Mouse (Mus musculus) liver, embryonic 16.5 days (tissue): Measurements from ENCODE around the gene Kdelr1. TPM values are rescaled to one million over a fixed set of nuclear protein-coding genes. Genes with fewer than 3 reads are reported as not detected.

ENCODE experiments used
- ATAC-seq: fragments of 200-750 bp; cut with Nextera tagmentation; 2 replicates; pipeline ENCODE4 v1.8.0; 2017; ENCODE audit warnings: low read depth, mild to moderate bottlenecking, moderate number of reproducible peaks, moderate library complexity
- H3K27ac ChIP-seq: fragments of 300-500 bp; sonication (generic); 2 replicates; pipeline ENCODE4 v1.5.1; 2014; ENCODE audit warnings: mild to moderate bottlenecking, low read length
- H3K27me3 ChIP-seq: fragments of 300-500 bp; sonication (generic); 2 replicates; pipeline ENCODE4 v1.6.1; 2014; ENCODE audit warnings: low read depth, low read length, mixed read lengths; ENCODE audit not compliant: control insufficient read depth, insufficient read depth
- H3K36me3 ChIP-seq: fragments of 300-500 bp; sonication (generic); 2 replicates; pipeline ENCODE4 v1.6.1; 2014; ENCODE audit warnings: mild to moderate bottlenecking; ENCODE audit not compliant: control insufficient read depth, insufficient read depth
- H3K4me1 ChIP-seq: fragments of 300-500 bp; sonication (generic); 2 replicates; pipeline ENCODE4 v1.6.1; 2014; ENCODE audit warnings: low read depth, low read length, mixed read lengths; ENCODE audit not compliant: control insufficient read depth
- H3K4me2 ChIP-seq: fragments of 300-500 bp; sonication (generic); 2 replicates; pipeline ENCODE4 v1.6.1; 2014; ENCODE audit warnings: low read depth, low read length, mixed read lengths
- H3K4me3 ChIP-seq: fragments of 300-500 bp; sonication (generic); 2 replicates; pipeline ENCODE4 v1.5.1; 2014; ENCODE audit warnings: low read depth, mild to moderate bottlenecking, low read length
- H3K9ac ChIP-seq: fragments of 300-500 bp; sonication (generic); 2 replicates; pipeline ENCODE4 v1.6.1; 2014; ENCODE audit warnings: low read depth, low read length
- H3K9me3 ChIP-seq: fragments of 300-500 bp; sonication (generic); replicated peaks from 2 replicates; pipeline ENCODE4 v1.6.1; 2016; ENCODE audit warnings: low read length; ENCODE audit not compliant: control insufficient read depth
- WGBS: fragments of 180-500 bp; shearing (Covaris S2); extraction: QIAGEN DNeasy Blood & Tissue Kit; methylation state at CpG from one replicate; pipeline ENCODE4 v1.1.7; 2014; ENCODE audit not compliant: insufficient replicate concordance; 5-methylcytosine and 5-hydroxymethylcytosine counted together
- polyA plus RNA-seq: library from polyadenylated mRNA; unstranded; fragments of >200 nt; fragmentation: Nextera tagmentation; extraction: Ambion mirVana; gene quantifications from 2 replicates; pipeline ENCODE4 v1.2.1, GENCODE M21; 2015

Kdelr1 gene
- polyA plus RNA-seq, 1 experiment from 2014 or later = 35.3 TPM

GRCm38 (mm10) chr7:45919083-45919671 is 46.6 kb downstream of the Kdelr1 start:
- no peak overlapping the region for H3K9ac ChIP-seq
- WGBS = 72% methylated on average over 14 of the region's 14 CpGs
- H3K27me3 ChIP-seq = no peaks in the 10 kb centered on the region
- no peak for ATAC-seq
- 0 out of 2 replicates have a peak overlapping the region, but pooled peaks have one; percentile 69 for H3K4me2 ChIP-seq
- H3K4me1 ChIP-seq = peaks cover 59% of the 10 kb centered on the region
- no peaks in the 10 kb centered on the region for H3K36me3 ChIP-seq
- H3K9me3 ChIP-seq = no peaks in the 10 kb centered on the region
- no peak overlapping the region for H3K4me3 ChIP-seq
- no peak overlapping the region for H3K27ac ChIP-seq

- Histone ChIP-seq H3K9me3 (no peaks in the 10 kb centered on the region), H3K4me2 (peak overlapping the region; percentile 69), H3K4me1 (peaks cover 60% of the 10 kb centered on the region), H3K4me3 (peak overlapping the region; percentile 60), H3K9ac (peak overlapping the region; percentile 63), H3K36me3 (no peaks in the 10 kb centered on the region), H3K27me3 (no peaks in the 10 kb centered on the region), H3K27ac (no peak overlapping the region)
- WGBS = 41% methylated on average over 4 of the region's 4 CpGs
- no peak for ATAC-seq
Measured at GRCm38 (mm10) chr7:45919761-45920160, 47.2 kb downstream of the Kdelr1 start.

GRCm38 (mm10) chr7:45920583-45921241 is 48.1 kb downstream of the Kdelr1 start:
- WGBS = 7% methylated on average over 9 of the region's 9 CpGs
- Histone ChIP-seq H3K27ac (peak overlapping the region; percentile 80), H3K4me1 (peaks cover 60% of the 10 kb centered on the region), H3K4me3 (peak overlapping the region; percentile 60), H3K27me3 (no peaks in the 10 kb centered on the region), H3K36me3 (no peaks in the 10 kb centered on the region), H3K9ac (peak overlapping the region; percentile 63), H3K4me2 (peak overlapping the region; percentile 69), H3K9me3 (no peaks in the 10 kb centered on the region)
- ATAC-seq = no peak

GRCm38 (mm10) chr7:45921242-45921621 is 48.7 kb downstream of the Kdelr1 start, which contains the start of gene Emp3:
TSS of gene Emp3 (minus strand) at chr7:45921404.
- Histone ChIP-seq H3K27ac (peak within 1 kb of the TSS; percentile 88), H3K4me2 (peak within 1 kb of the TSS; percentile 73), H3K36me3 (no peaks in the 10 kb centered on the region), H3K27me3 (no peaks in the 10 kb centered on the region), H3K9me3 (no peaks in the 10 kb centered on the region), H3K4me3 (peak within 1 kb of the TSS; percentile 60), H3K4me1 (peaks cover 58% of the 10 kb centered on the region), H3K9ac (peak within 1 kb of the TSS; percentile 63)
- 13% methylated on average over 9 of the region's 9 CpGs for WGBS
- ATAC-seq = no peak

- Histone ChIP-seq H3K36me3 (no peaks in the 10 kb centered on the region), H3K4me1 (peaks cover 50% of the 10 kb centered on the region), H3K9ac (no peak overlapping the region; the same call in 1 of the 2 replicates), H3K9me3 (no peaks in the 10 kb centered on the region), H3K4me2 (peak overlapping the region; percentile 73), H3K4me3 (no peak overlapping the region), H3K27ac (peak overlapping the region; percentile 88), H3K27me3 (no peaks in the 10 kb centered on the region)
- no peak for ATAC-seq
- 55% methylated on average over 12 of the region's 12 CpGs for WGBS
Measured at GRCm38 (mm10) chr7:45921950-45922600, 49.5 kb downstream of the Kdelr1 start.

DNA sequence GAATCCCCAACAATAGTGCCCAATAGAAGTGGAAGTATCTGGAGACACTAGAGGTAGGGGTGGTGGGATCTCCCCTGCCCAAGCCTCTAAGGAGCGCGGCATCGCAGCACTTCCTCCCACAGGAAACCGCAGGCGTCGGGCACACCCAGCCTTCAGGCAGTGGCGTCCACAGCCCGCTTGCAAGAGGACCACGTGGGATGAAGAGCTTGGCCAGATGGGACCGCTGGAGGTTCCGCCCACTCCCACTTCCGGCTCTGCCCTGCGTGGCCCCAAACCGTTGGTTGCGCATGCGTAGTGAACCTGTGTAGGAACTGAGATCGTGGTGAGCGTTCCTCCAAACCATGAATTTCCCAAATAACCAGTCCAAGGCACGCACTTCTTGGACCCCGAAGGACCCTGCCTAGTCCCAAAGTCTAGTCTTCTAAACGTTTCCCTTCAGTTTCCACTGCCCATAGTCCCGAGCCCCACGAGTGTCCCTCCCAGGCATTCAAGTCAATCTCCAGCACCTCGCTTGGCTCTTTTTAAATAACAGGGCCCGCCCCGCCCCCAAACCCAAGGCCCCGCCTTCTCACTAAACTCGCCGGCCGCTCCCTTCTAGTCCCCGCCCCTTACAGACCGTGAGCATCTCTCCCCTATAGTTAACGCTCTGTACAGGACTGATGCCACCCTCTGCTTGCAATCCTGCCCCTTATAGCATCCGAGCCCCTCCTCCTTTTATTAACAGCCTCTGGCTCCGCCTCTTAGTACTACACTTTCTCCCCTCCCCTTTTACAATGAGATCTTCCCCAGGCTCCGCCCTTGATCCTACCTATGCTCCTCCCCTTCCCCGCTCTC is 50.6 kb downstream of the Kdelr1 start:
- Histone ChIP-seq H3K9ac (peak overlapping the region; percentile 22), H3K4me2 (peak overlapping the region; percentile 73), H3K36me3 (no peaks in the 10 kb centered on the region), H3K4me1 (peaks cover 46% of the 10 kb centered on the region), H3K27ac (peak overlapping the region; percentile 88), H3K4me3 (peak overlapping the region; percentile 59), H3K27me3 (no peaks in the 10 kb centered on the region), H3K9me3 (no peaks in the 10 kb centered on the region)
- ATAC-seq = peak; percentile 82
- under 1% methylated on average over 37 of the region's 37 CpGs for WGBS

GRCm38 (mm10) chr7:45923762-45924428 is 51.3 kb downstream of the Kdelr1 start, which contains the start of gene Ccdc114:
TSS of gene Ccdc114 (plus strand) at chr7:45924072.
- Histone ChIP-seq H3K36me3 (no peaks in the 10 kb centered on the region), H3K4me3 (peak within 1 kb of the TSS; percentile 59), H3K9ac (peak within 1 kb of the TSS; percentile 53), H3K27me3 (no peaks in the 10 kb centered on the region), H3K9me3 (no peaks in the 10 kb centered on the region), H3K27ac (peak within 1 kb of the TSS; percentile 88), H3K4me2 (peak within 1 kb of the TSS; percentile 73), H3K4me1 (peaks cover 46% of the 10 kb centered on the region)
- WGBS = 2% methylated on average over 24 of the region's 24 CpGs
- ATAC-seq = peak; percentile 60

- Histone ChIP-seq H3K9me3 (no peaks in the 10 kb centered on the region), H3K4me1 (peaks cover 43% of the 10 kb centered on the region), H3K27ac (peak overlapping the region; percentile 88), H3K4me2 (peak overlapping the region; percentile 73), H3K36me3 (no peaks in the 10 kb centered on the region), H3K4me3 (peak overlapping the region; percentile 59), H3K9ac (peak overlapping the region; percentile 53), H3K27me3 (no peaks in the 10 kb centered on the region)
- ATAC-seq = no peak
- WGBS = 6% methylated on average over 14 of the region's 14 CpGs
Measured at GRCm38 (mm10) chr7:45924429-45924816, 51.9 kb downstream of the Kdelr1 start.
